9 mouse cellular contexts compared by ENCODE assay signal in genomic region chr12:111896908-111897661, GRCm38 (mm10). TPM values are rescaled to one million over a fixed set of nuclear protein-coding genes. Genes with fewer than 3 reads are reported as not detected.
DNase-seq lines count a peak whose midpoint lies in the region; ATAC-seq lines count a peak whose summit lies in the region.
"Had no signal": no experiment of that assay in that cellular context is flagged by ENCODE, and none has a peak within 500 bp of the region (broad histone marks: within the 10 kb centered on the region; RNA-seq: fewer than 3 reads in every experiment).

No protein-coding gene starts in this region.

- H3K4me3 ChIP-seq in hindbrain, embryonic 15.5 days, result no peak overlapping the region
- no peak overlapping the region for H3K4me3 ChIP-seq in hindbrain, embryonic 10.5 days
- no peak overlapping the region for H3K4me3 ChIP-seq in intestine, embryonic 16.5 days (ENCODE audit: low read length)
- H3K4me3 ChIP-seq in lung, embryonic 16.5 days (ENCODE audit: low read length), result no peak overlapping the region
- H3K4me3 ChIP-seq: limb, embryonic 13.5 days had no signal

- H3K9ac ChIP-seq in hindbrain, embryonic 15.5 days, result no peak overlapping the region
- H3K9ac ChIP-seq in intestine, embryonic 16.5 days (ENCODE audit: low read depth, low read length), result no peak overlapping the region
- H3K9ac ChIP-seq in lung, embryonic 16.5 days (ENCODE audit: low read length), result no peak overlapping the region; the same call in 1 of the 2 replicates
- H3K9ac ChIP-seq: limb, embryonic 13.5 days had no signal

- 61% methylated on average over 7 of the region's 7 CpGs for WGBS in hindbrain, embryonic 15.5 days
- 67% methylated on average over 7 of the region's 7 CpGs for WGBS in hindbrain, embryonic 10.5 days
- WGBS in intestine, embryonic 16.5 days, result 22% methylated on average over 7 of the region's 7 CpGs
- 24% methylated on average over 7 of the region's 7 CpGs for WGBS in lung, embryonic 16.5 days

- H3K9me3 ChIP-seq in hindbrain, embryonic 15.5 days, result no peaks in the 10 kb centered on the region
- H3K9me3 ChIP-seq in hindbrain, embryonic 10.5 days, result no peaks in the 10 kb centered on the region
- H3K9me3 ChIP-seq in intestine, embryonic 16.5 days (ENCODE audit: control insufficient read depth, low read length), result no peaks in the 10 kb centered on the region
- H3K9me3 ChIP-seq in lung, embryonic 16.5 days (ENCODE audit: control insufficient read depth, low read length), result no peaks in the 10 kb centered on the region
- H3K9me3 ChIP-seq: limb, embryonic 13.5 days had no signal

- no peak for ATAC-seq in hindbrain, embryonic 15.5 days (ENCODE audit: low FRiP score, low read depth)
- ATAC-seq in common myeloid progenitor, adult 5-6 weeks (replicated peaks; ENCODE audit: low read depth, poor library complexity, severe bottlenecking), result peak; percentile 80
- ATAC-seq in intestine, embryonic 16.5 days, result peak; percentile 93
- ATAC-seq in lung, embryonic 16.5 days (ENCODE audit: low read depth), result peak; percentile 78

- 0 out of 2 replicates have a peak overlapping the region, but pooled peaks have one; percentile 4 for H3K27ac ChIP-seq in hindbrain, embryonic 15.5 days (replicated peaks)
- no peak overlapping the region for H3K27ac ChIP-seq in hindbrain, embryonic 10.5 days
- peak overlapping the region; percentile 67 for H3K27ac ChIP-seq in intestine, embryonic 16.5 days (ENCODE audit: low read length)
- H3K27ac ChIP-seq in lung, embryonic 16.5 days (ENCODE audit: low read length), result peak overlapping the region; percentile 77
- H3K27ac ChIP-seq: limb, embryonic 13.5 days had no signal

- no peak overlapping the region for H3K4me2 ChIP-seq in hindbrain, embryonic 15.5 days
- H3K4me2 ChIP-seq in intestine, embryonic 16.5 days (ENCODE audit: low read depth, low read length), result peak overlapping the region; percentile 30; the same call in 1 of the 2 replicates
- no peak overlapping the region for H3K4me2 ChIP-seq in lung, embryonic 16.5 days (ENCODE audit: low read depth, low read length)
- H3K4me2 ChIP-seq: limb, embryonic 13.5 days had no signal

- peaks cover 21% of the 10 kb centered on the region for H3K4me1 ChIP-seq in hindbrain, embryonic 15.5 days (replicated peaks)
- H3K4me1 ChIP-seq in hindbrain, embryonic 10.5 days (replicated peaks), result peaks cover 21% of the 10 kb centered on the region
- peaks cover 31% of the 10 kb centered on the region for H3K4me1 ChIP-seq in intestine, embryonic 16.5 days (ENCODE audit: control insufficient read depth, insufficient read depth, low read length)
- peaks cover 61% of the 10 kb centered on the region for H3K4me1 ChIP-seq in lung, embryonic 16.5 days (replicated peaks; ENCODE audit: control insufficient read depth, insufficient read depth, low read length)
- H3K4me1 ChIP-seq: limb, embryonic 13.5 days had no signal

- no peak for DNase-seq in hindbrain, embryonic 10.5 days (ENCODE audit: low spot score)
- DNase-seq in right cerebral cortex, postnatal 36 days (ENCODE audit: low spot score in 2 of 2), result no peak
- no peak for DNase-seq in cerebellum, postnatal 25 days
- no peak for DNase-seq in left cerebral cortex, adult 8-10 months (ENCODE audit: low spot score in 2 of 2)

- no peaks in the 10 kb centered on the region for H3K36me3 ChIP-seq in hindbrain, embryonic 15.5 days
- H3K36me3 ChIP-seq in hindbrain, embryonic 10.5 days, result no peaks in the 10 kb centered on the region
- H3K36me3 ChIP-seq in intestine, embryonic 16.5 days (ENCODE audit: control insufficient read depth, insufficient read depth, low read length), result no peaks in the 10 kb centered on the region
- no peaks in the 10 kb centered on the region for H3K36me3 ChIP-seq in lung, embryonic 16.5 days (ENCODE audit: control insufficient read depth, insufficient read depth, low read length)
- H3K36me3 ChIP-seq: limb, embryonic 13.5 days had no signal

- no peaks in the 10 kb centered on the region for H3K27me3 ChIP-seq in hindbrain, embryonic 15.5 days
- H3K27me3 ChIP-seq in hindbrain, embryonic 10.5 days (ENCODE audit: insufficient read depth, poor library complexity, severe bottlenecking), result no peaks in the 10 kb centered on the region
- no peaks in the 10 kb centered on the region for H3K27me3 ChIP-seq in intestine, embryonic 16.5 days (replicated peaks; ENCODE audit: control insufficient read depth, insufficient read depth, low read length)
- no peaks in the 10 kb centered on the region for H3K27me3 ChIP-seq in lung, embryonic 16.5 days (ENCODE audit: control insufficient read depth, insufficient read depth, low read depth, low read length)
- H3K27me3 ChIP-seq: limb, embryonic 13.5 days had no signal

RNA-seq across cellular contexts. Expression of gene Ppp1r13b, which starts 10.8 kb away (rescaled TPM):
- polyA plus RNA-seq in hindbrain, embryonic 15.5 days (2015; fragmentation: Nextera tagmentation; extraction: Ambion mirVana), result 34.4 and 37.9 TPM in 2 replicates
- 4.5 and 6.2 TPM in 2 replicates for polyA plus RNA-seq in hindbrain, embryonic 10.5 days (2016; fragmentation: Nextera tagmentation; extraction: Ambion mirVana)
- 12.7 and 18.3 TPM in 2 replicates for total RNA-seq in common myeloid progenitor, adult 5-6 weeks (2017)
- polyA plus RNA-seq in intestine, embryonic 16.5 days (2015; fragmentation: Nextera tagmentation; extraction: Ambion mirVana), result 5.6 and 7.9 TPM in 2 replicates
- 11.3 and 15.9 TPM in 2 replicates for polyA plus RNA-seq in lung, embryonic 16.5 days (2015; fragmentation: Nextera tagmentation; extraction: Ambion mirVana)
- total RNA-seq in left cerebral cortex, adult 8-10 months (2022), result 10 to 100 TPM; 56.1 to 61.6 (median 58.2) TPM
